Mouse (Mus musculus) MEL (cell line): Measurements from ENCODE around the gene Shq1. TPM values are rescaled to one million over a fixed set of nuclear protein-coding genes. Genes with fewer than 3 reads are reported as not detected.

ENCODE experiments used
- DNase-seq: peaks from one replicate; pipeline ENCODE4 v3.0.0; 2011; ENCODE audit warnings: low read depth, low spot score
- H3K27ac ChIP-seq: 2 replicates; pipeline ENCODE4 v1.5.1; 2012; ENCODE audit warnings: low read depth, mild to moderate bottlenecking, control low read depth, low read length, moderate library complexity; ENCODE audit not compliant: control insufficient read depth
- H3K27me3 ChIP-seq, 2 experiments: fragments of 150-350 bp in 1 of 2; sonication (generic) in 1 of 2; 2 replicates each; pipeline ENCODE4 v1.6.1; 2012; ENCODE audit warnings: low read length in 2 of 2, mild to moderate bottlenecking in 2 of 2, improper control_type of control experiment in 1 of 2, moderate library complexity in 1 of 2; ENCODE audit not compliant: insufficient read depth in 2 of 2, control insufficient read depth in 1 of 2
- H3K36me3 ChIP-seq, 2 experiments: 2 replicates each; pipeline ENCODE4 v1.6.1; 2012 to 2014; ENCODE audit warnings: low read length in 2 of 2, improper control_type of control experiment in 1 of 2, inconsistent platforms in 1 of 2, mild to moderate bottlenecking in 1 of 2; ENCODE audit not compliant: insufficient read depth in 2 of 2, control insufficient read depth in 1 of 2
- H3K4me1 ChIP-seq, 2 experiments: fragments of 150-350 bp in 1 of 2; sonication (generic) in 1 of 2; 2 replicates each; pipeline ENCODE4 v1.6.1; 2012; ENCODE audit warnings: low read length in 2 of 2, improper control_type of control experiment in 1 of 2, mild to moderate bottlenecking in 1 of 2; ENCODE audit not compliant: insufficient read depth in 2 of 2, control insufficient read depth in 1 of 2
- H3K4me3 ChIP-seq, 2 experiments: fragments of 150-350 bp in 1 of 2; sonication (generic) in 1 of 2; 2 replicates each; pipeline ENCODE4 v1.5.1; 2012; ENCODE audit warnings: low read depth in 2 of 2, low read length in 2 of 2, mild to moderate bottlenecking in 2 of 2, moderate library complexity in 2 of 2, control low read depth in 1 of 2, improper control_type of control experiment in 1 of 2; ENCODE audit not compliant: control insufficient read depth in 1 of 2, insufficient read depth in 1 of 2
- H3K79me2 ChIP-seq: 2 replicates; pipeline ENCODE4 v1.6.1; 2012; ENCODE audit warnings: mild to moderate bottlenecking, low read length, moderate library complexity; ENCODE audit not compliant: control insufficient read depth, poor library complexity, insufficient read depth
- H3K9ac ChIP-seq: 2 replicates; pipeline ENCODE4 v1.6.1; 2012; ENCODE audit warnings: low read depth, mild to moderate bottlenecking, control low read depth, low read length, moderate library complexity; ENCODE audit not compliant: control insufficient read depth, poor library complexity, severe bottlenecking
- H3K9me3 ChIP-seq: fragments of 150-350 bp; sonication (generic); replicated peaks from 2 replicates; pipeline ENCODE4 v1.6.1; 2012; ENCODE audit warnings: mild to moderate bottlenecking, low read length, improper control_type of control experiment, moderate library complexity; ENCODE audit not compliant: insufficient read depth
- E2F4 ChIP-seq: IDR thresholded peaks from 2 replicates; pipeline ENCODE4 v1.6.1; 2011; ENCODE audit warnings: low read depth, low read length, improper control_type of control experiment, borderline replicate concordance
- ELF1 ChIP-seq: IDR thresholded peaks from 2 replicates; pipeline ENCODE4 v1.6.1; 2014; ENCODE audit warnings: low read depth, mild to moderate bottlenecking, inconsistent platforms, low read length, improper control_type of control experiment, moderate library complexity
- ETS1 ChIP-seq: IDR thresholded peaks from 2 replicates; pipeline ENCODE4 v1.6.1; 2012; ENCODE audit warnings: low read depth, mild to moderate bottlenecking, inconsistent platforms, low read length, improper control_type of control experiment, moderate library complexity
- GABPA ChIP-seq: IDR thresholded peaks from 2 replicates; pipeline ENCODE4 v1.6.1; 2012; ENCODE audit warnings: low read depth, mild to moderate bottlenecking, inconsistent platforms, low read length, improper control_type of control experiment, moderate library complexity
- GATA1 ChIP-seq: IDR thresholded peaks from 2 replicates; pipeline ENCODE4 v1.6.1; 2011; ENCODE audit warnings: low read depth, low read length, improper control_type of control experiment
- MXI1 ChIP-seq: IDR thresholded peaks from 2 replicates; pipeline ENCODE4 v1.6.1; 2011; ENCODE audit warnings: mild to moderate bottlenecking, low read depth, low read length, improper control_type of control experiment
- MYC ChIP-seq: IDR thresholded peaks from 2 replicates; pipeline ENCODE4 v1.6.1; 2011; ENCODE audit warnings: low read depth, mild to moderate bottlenecking, low read length, improper control_type of control experiment, moderate library complexity
- NRF1 ChIP-seq: IDR thresholded peaks from 2 replicates; pipeline ENCODE4 v1.6.1; 2014; ENCODE audit warnings: low read depth, mild to moderate bottlenecking, inconsistent platforms, low read length, improper control_type of control experiment, moderate library complexity; ENCODE audit not compliant: poor library complexity, insufficient read depth, severe bottlenecking
- POLR2A ChIP-seq, 2 experiments: IDR thresholded peaks; 2 replicates each; pipeline ENCODE4 v1.6.1; 2011 to 2012; ENCODE audit warnings: low read length in 2 of 2, mild to moderate bottlenecking in 2 of 2, control low read depth in 1 of 2, improper control_type of control experiment in 1 of 2, low read depth in 1 of 2, moderate library complexity in 1 of 2; ENCODE audit not compliant: control insufficient read depth in 1 of 2, insufficient read depth in 1 of 2, poor library complexity in 1 of 2
- RCOR1 ChIP-seq: IDR thresholded peaks from 2 replicates; pipeline ENCODE4 v1.6.1; 2012; ENCODE audit warnings: low read depth, mild to moderate bottlenecking, inconsistent platforms, low read length, improper control_type of control experiment
- SIN3A ChIP-seq: IDR thresholded peaks from 2 replicates; pipeline ENCODE4 v1.6.1; 2012; ENCODE audit warnings: low read length, improper control_type of control experiment, inconsistent platforms
- TAL1 ChIP-seq: IDR thresholded peaks from 2 replicates; pipeline ENCODE4 v1.6.1; 2012; ENCODE audit warnings: mild to moderate bottlenecking, inconsistent platforms, low read length, moderate library complexity, mixed read lengths
- USF1 ChIP-seq: IDR thresholded peaks from 2 replicates; pipeline ENCODE4 v1.6.1; 2014; ENCODE audit warnings: low read depth, mild to moderate bottlenecking, inconsistent platforms, low read length, improper control_type of control experiment, moderate library complexity
- ZC3H11A ChIP-seq: IDR thresholded peaks from 2 replicates; pipeline ENCODE4 v1.6.1; 2012; ENCODE audit warnings: low read depth, mild to moderate bottlenecking, inconsistent platforms, low read length, improper control_type of control experiment
- polyA plus RNA-seq, 2 experiments: library from polyadenylated mRNA; stranded (reverse) in 1 of 2; unstranded in 1 of 2; fragments of >175 nt in 1 of 2; fragments of >200 nt in 1 of 2; gene quantifications; 2 replicates each; pipeline versions ENCODE4 v1.2.1 to v1.2.4; 2012; ENCODE audit warnings: low replicate concordance in 2 of 2, low read depth in 1 of 2; ENCODE audit not compliant: insufficient read length in 2 of 2, insufficient read depth in 1 of 2, missing spikeins in 1 of 2
- total RNA-seq: library from RNA; depleted of rRNA; stranded (reverse); fragments of 300-350 nt; gene quantifications from 2 replicates; pipeline ENCODE4 v1.2.3, GENCODE M21; 2012

The Shq1 gene
- total and polyA plus RNA-seq, 3 experiments: 20.2 to 23.5 TPM; not detected in 1

- no peak for TF ChIP-seq SIN3A
- no peak for TF ChIP-seq MXI1
- TF ChIP-seq POLR2A (IDR thresholded peaks at IDR 0.05; ENCODE audit: control insufficient read depth in 1 of 2, insufficient read depth in 1 of 2, low read depth in 1 of 2, low read length in 2 of 2, poor library complexity in 1 of 2): no peak
- TF ChIP-seq MYC: no peak
- no peak for TF ChIP-seq GATA1
- no peak for TF ChIP-seq USF1
- no peak for TF ChIP-seq GABPA
- TF ChIP-seq NRF1: no peak
- TF ChIP-seq ELF1: no peak
- H3K4me3 ChIP-seq: no peak overlapping the region
- H3K9me3 ChIP-seq: no peaks in the 10 kb centered on the region
Observed at GRCm38 (mm10) chr6:100603702-100604101, 67.3 kb downstream of the Shq1 start.

GRCm38 (mm10) chr6:100601634-100602033 lies 69.3 kb downstream of the Shq1 start:
- H3K9me3 ChIP-seq: no peaks in the 10 kb centered on the region
- no peaks in the 10 kb centered on the region for H3K27me3 ChIP-seq
- H3K9ac ChIP-seq: no peak overlapping the region
- no peak overlapping the region for H3K27ac ChIP-seq
- no peak overlapping the region for H3K4me3 ChIP-seq
- peaks cover 0 to 2% of the 10 kb centered on the region in 2 experiments; a peak in 1 of 4 replicates for H3K36me3 ChIP-seq
- DNase-seq: no peak
- no peaks in the 10 kb centered on the region for H3K4me1 ChIP-seq
- TF ChIP-seq E2F4 (no peak), NRF1 (no peak), ZC3H11A (no peak), ETS1 (no peak)
- TF ChIP-seq, all 39 proteins: peak for 0
- no peaks in the 10 kb centered on the region for H3K79me2 ChIP-seq

More at GRCm38 (mm10) chr6:100603702-100604101, 67.3 kb downstream of the Shq1 start:
- Histone ChIP-seq H3K9ac (no peak overlapping the region), H3K27me3 (no peaks in the 10 kb centered on the region), H3K79me2 (no peaks in the 10 kb centered on the region), H3K36me3 (no peaks in the 10 kb centered on the region; a peak in 2 of 4 replicates), H3K4me1 (no peaks in the 10 kb centered on the region), H3K27ac (no peak overlapping the region)
- no peak for DNase-seq

GRCm38 (mm10) chr6:100593857-100594256 lies 77.1 kb downstream of the Shq1 start:
- no peak for TF ChIP-seq RCOR1
- TF ChIP-seq SIN3A: no peak
- TF ChIP-seq TAL1: no peak
- Histone ChIP-seq H3K9me3 (no peaks in the 10 kb centered on the region), H3K27me3 (no peaks in the 10 kb centered on the region), H3K9ac (no peak overlapping the region), H3K4me3 (no peak overlapping the region), H3K27ac (no peak overlapping the region), H3K79me2 (no peaks in the 10 kb centered on the region), H3K4me1 (no peaks in the 10 kb centered on the region), H3K36me3 (peaks cover 0 to 2% of the 10 kb centered on the region in 2 experiments; a peak in 1 of 4 replicates)
- no peak for DNase-seq
